Mouse (Mus musculus) limb, embryonic 14.5 days (tissue): ENCODE data around the gene Ankrd44. TPM values are rescaled to one million over a fixed set of nuclear protein-coding genes. Genes with fewer than 3 reads are reported as not detected.

Source experiments
- ATAC-seq: fragments of 200-750 bp; cut with Nextera tagmentation; 2 replicates; pipeline ENCODE4 v1.8.0; 2017; ENCODE audit warnings: low read depth, moderate number of reproducible peaks, moderate TSS enrichment; ENCODE audit not compliant: low FRiP score
- DNase-seq: peaks from one replicate; pipeline ENCODE4 v3.0.0-alpha.2; 2015; ENCODE audit warnings: low spot score
- H3K27ac ChIP-seq: fragments of 300-500 bp; sonication (generic); replicated peaks from 2 replicates; pipeline ENCODE4 v1.5.1; 2014; ENCODE audit warnings: low read depth, mild to moderate bottlenecking, low read length, moderate library complexity, mixed read lengths
- H3K27me3 ChIP-seq: fragments of 300-500 bp; sonication (generic); 2 replicates; pipeline ENCODE4 v1.6.1; 2014; ENCODE audit warnings: low read length, mixed read lengths; ENCODE audit not compliant: control insufficient read depth, insufficient read depth
- H3K36me3 ChIP-seq: fragments of 300-500 bp; sonication (generic); 2 replicates; pipeline ENCODE4 v1.6.1; 2014; ENCODE audit warnings: mild to moderate bottlenecking, low read length, moderate library complexity, mixed read lengths; ENCODE audit not compliant: control insufficient read depth, insufficient read depth
- H3K4me1 ChIP-seq: fragments of 300-500 bp; sonication (generic); 2 replicates; pipeline ENCODE4 v1.6.1; 2014; ENCODE audit warnings: antibody characterized with exemption, low read length, mixed read lengths; ENCODE audit not compliant: control insufficient read depth, insufficient read depth
- H3K4me2 ChIP-seq: fragments of 300-500 bp; sonication (generic); replicated peaks from 2 replicates; pipeline ENCODE4 v1.6.1; 2014; ENCODE audit warnings: low read depth, mild to moderate bottlenecking, low read length, moderate library complexity; ENCODE audit not compliant: severe bottlenecking
- H3K4me3 ChIP-seq: fragments of 300-500 bp; sonication (generic); replicated peaks from 2 replicates; pipeline ENCODE4 v1.5.1; 2014; ENCODE audit warnings: low read length
- H3K9ac ChIP-seq: fragments of 300-500 bp; sonication (generic); 2 replicates; pipeline ENCODE4 v1.6.1; 2014; ENCODE audit warnings: mild to moderate bottlenecking, low read depth, low read length, moderate library complexity; ENCODE audit not compliant: severe bottlenecking
- H3K9me3 ChIP-seq: fragments of 300-500 bp; sonication (generic); 2 replicates; pipeline ENCODE4 v1.6.1; 2016; ENCODE audit warnings: low read length; ENCODE audit not compliant: control insufficient read depth
- POLR2A ChIP-seq: fragments of 200-500 bp; IDR thresholded peaks from 2 replicates; pipeline ENCODE4 v1.8.0; 2012; ENCODE audit warnings: inconsistent platforms, mild to moderate bottlenecking, moderate library complexity, borderline replicate concordance; ENCODE audit not compliant: insufficient read depth, insufficient read length; ENCODE audit errors: extremely low read depth
- WGBS: fragments of 180-500 bp; shearing (Covaris S2); extraction: QIAGEN DNeasy Blood & Tissue Kit; methylation state at CpG from one replicate; pipeline ENCODE4 v1.1.7; 2014; 5-methylcytosine and 5-hydroxymethylcytosine counted together
- polyA plus RNA-seq, 2 experiments: library from polyadenylated mRNA; depleted of rRNA in 1 of 2; stranded (reverse) in 1 of 2; unstranded in 1 of 2; fragments of >200 nt; fragmentation: Nextera tagmentation in 1 of 2; extraction: Ambion mirVana in 1 of 2; gene quantifications; 2 replicates each; pipeline versions ENCODE4 v1.2.1 to v1.2.3; 2012 to 2014

The Ankrd44 gene
- polyA plus RNA-seq, 2 experiments = 23.5 to 38.8 TPM

DNA sequence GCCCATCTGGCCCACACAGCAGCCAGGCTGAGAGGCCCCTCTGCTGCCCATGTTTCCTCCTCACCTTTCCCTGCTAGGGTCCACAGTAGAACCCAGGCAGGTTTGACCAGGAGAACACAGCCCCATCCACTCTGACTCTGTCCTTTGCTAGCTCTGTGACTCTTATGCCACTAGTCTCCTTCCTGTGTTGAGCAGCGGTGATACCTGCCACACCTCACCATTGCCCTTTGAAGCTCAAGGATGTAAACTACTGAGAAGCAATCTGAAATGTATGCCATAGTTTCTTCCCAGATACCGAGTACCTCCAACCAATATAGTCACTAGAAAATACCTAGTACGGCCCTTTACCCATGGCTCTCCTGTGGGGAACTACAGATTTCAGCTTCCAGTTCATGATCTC is 60.1 kb downstream of the Ankrd44 start:
- no peak overlapping the region for H3K4me3 ChIP-seq
- no peak overlapping the region for H3K27ac ChIP-seq
- no peak for TF ChIP-seq POLR2A
- no peak overlapping the region for H3K4me2 ChIP-seq
- no peaks in the 10 kb centered on the region for H3K9me3 ChIP-seq
- H3K9ac ChIP-seq = no peak overlapping the region
- H3K27me3 ChIP-seq = no peaks in the 10 kb centered on the region
- no peaks in the 10 kb centered on the region for H3K36me3 ChIP-seq
- WGBS = 72% methylated on average over 3 of the region's 3 CpGs
- peaks cover 31% of the 10 kb centered on the region for H3K4me1 ChIP-seq
- no peak for DNase-seq
- no peak for ATAC-seq

DNA sequence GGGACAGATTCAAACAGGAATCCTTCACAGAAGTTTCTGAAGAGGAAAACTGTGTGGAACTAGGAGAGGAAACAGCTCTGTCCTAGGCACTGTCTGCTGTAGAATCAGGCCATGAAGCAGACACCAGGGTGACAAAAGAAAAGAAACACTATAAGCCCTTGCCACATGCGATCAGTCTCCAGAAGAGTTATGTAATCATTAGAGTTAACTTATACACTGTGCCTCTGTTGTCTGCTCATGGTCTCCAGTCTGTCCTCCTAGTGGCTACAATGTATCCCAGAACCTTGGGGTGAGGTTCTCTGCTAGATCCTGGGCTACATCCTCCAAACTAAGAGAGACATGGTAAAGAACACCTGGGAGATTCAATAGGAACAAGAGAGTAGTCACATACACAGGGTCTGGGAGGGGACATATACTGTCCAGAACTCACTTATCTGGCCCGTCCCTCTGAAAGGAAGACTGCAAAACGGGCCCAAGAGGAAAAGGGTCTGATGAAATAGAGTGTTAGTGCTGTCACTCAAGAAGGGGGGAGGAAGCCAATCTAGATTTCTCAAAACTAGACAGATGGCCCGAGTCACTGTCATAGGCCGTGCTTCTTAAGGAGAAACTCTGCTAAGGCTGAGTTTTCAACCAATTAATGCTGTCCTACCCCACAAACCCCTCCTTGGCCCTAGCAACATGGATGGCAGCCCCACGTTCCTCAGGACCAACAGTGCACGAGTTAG is 61.1 kb downstream of the Ankrd44 start:
- DNase-seq = no peak
- Histone ChIP-seq H3K4me3 (no peak overlapping the region), H3K27me3 (no peaks in the 10 kb centered on the region), H3K27ac (0 out of 2 replicates have a peak overlapping the region, but pooled peaks have one; percentile 19), H3K36me3 (no peaks in the 10 kb centered on the region), H3K4me1 (peaks cover 31% of the 10 kb centered on the region), H3K9me3 (no peaks in the 10 kb centered on the region), H3K4me2 (no peak overlapping the region), H3K9ac (no peak overlapping the region)
- TF ChIP-seq POLR2A = no peak
- 90% methylated on average over 7 of the region's 7 CpGs for WGBS
- ATAC-seq = no peak

DNA sequence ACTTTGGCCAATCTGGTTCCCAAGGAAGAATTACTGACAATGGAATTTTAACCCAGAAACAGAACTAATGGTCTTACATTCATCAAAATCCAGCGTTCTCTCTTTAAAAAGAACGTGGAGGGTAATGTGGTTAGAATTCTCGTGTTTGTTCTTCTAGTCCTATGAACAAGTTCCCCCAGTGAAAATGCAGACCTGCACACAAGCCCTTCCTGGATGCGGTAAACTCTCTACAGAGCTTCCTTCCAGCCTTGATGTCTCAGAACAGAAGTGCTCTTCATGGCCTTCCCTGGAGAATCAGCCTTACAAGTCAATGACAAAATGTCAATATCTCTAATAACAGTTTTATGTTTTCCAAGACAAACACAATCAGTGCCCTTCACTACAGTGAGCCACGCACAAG is 65.8 kb downstream of the Ankrd44 start:
- no peak overlapping the region for H3K9ac ChIP-seq
- no peaks in the 10 kb centered on the region for H3K36me3 ChIP-seq
- 70% methylated on average over 5 of the region's 5 CpGs for WGBS
- H3K4me2 ChIP-seq = no peak overlapping the region
- no peaks in the 10 kb centered on the region for H3K9me3 ChIP-seq
- no peak for TF ChIP-seq POLR2A
- H3K27ac ChIP-seq = no peak overlapping the region
- no peak for DNase-seq
- H3K4me1 ChIP-seq = peaks cover 13% of the 10 kb centered on the region; the same call in 1 of the 2 replicates
- H3K4me3 ChIP-seq = no peak overlapping the region
- no peaks in the 10 kb centered on the region for H3K27me3 ChIP-seq
- ATAC-seq = no peak

DNA sequence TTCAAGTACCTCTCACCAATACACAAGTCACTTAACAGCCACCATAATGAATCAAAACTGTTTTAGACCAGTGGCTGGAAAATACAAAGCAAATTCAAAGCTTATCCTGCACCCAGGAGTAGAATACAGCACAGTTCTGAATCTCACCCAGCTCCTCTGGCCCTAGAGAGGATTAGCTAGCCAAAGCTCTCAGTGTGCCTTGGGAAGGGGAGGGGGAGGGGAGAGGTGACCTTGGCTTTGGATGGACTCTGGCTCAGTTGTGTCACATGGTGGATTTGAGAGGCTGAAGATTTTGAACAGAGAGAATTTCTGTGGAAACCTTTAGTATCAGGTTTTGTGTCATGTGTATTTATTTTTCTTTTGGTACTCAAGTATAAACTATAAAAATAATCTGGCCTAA is 66.3 kb downstream of the Ankrd44 start:
- ATAC-seq (no peak), DNase-seq (no peak)
- no peak overlapping the region for H3K4me2 ChIP-seq
- H3K4me1 ChIP-seq = peaks cover 8% of the 10 kb centered on the region; the same call in 1 of the 2 replicates
- H3K27me3 ChIP-seq = no peaks in the 10 kb centered on the region
- H3K9me3 ChIP-seq = no peaks in the 10 kb centered on the region
- H3K9ac ChIP-seq = no peak overlapping the region
- H3K27ac ChIP-seq = no peak overlapping the region
- H3K4me3 ChIP-seq = no peak overlapping the region
- no peak for TF ChIP-seq POLR2A
- H3K36me3 ChIP-seq = no peaks in the 10 kb centered on the region

DNA sequence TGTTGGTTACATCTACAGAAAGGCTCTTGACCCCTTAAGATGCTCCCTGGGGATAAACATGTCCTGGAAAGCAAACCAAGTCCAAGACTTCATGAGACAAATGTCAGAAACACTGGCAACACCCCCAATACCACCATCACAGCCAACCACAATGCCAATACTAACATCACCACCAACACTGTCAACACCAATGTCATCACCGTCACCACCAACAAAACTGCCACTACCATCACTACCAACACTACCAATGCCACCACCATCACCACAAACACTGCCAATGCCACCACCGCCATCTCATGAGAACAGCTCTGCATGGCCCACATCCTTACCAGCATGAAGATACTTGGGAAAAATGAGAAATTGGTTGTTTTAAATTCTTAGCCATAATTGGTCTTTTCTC is 67.3 kb downstream of the Ankrd44 start:
- Histone ChIP-seq H3K4me2 (no peak overlapping the region), H3K9me3 (no peaks in the 10 kb centered on the region), H3K4me1 (no peaks in the 10 kb centered on the region), H3K9ac (no peak overlapping the region), H3K36me3 (no peaks in the 10 kb centered on the region), H3K4me3 (no peak overlapping the region), H3K27me3 (no peaks in the 10 kb centered on the region), H3K27ac (no peak overlapping the region)
- no peak for ATAC-seq
- TF ChIP-seq POLR2A = no peak
- no peak for DNase-seq
- 90% methylated on average over 2 of the region's 2 CpGs for WGBS

DNA sequence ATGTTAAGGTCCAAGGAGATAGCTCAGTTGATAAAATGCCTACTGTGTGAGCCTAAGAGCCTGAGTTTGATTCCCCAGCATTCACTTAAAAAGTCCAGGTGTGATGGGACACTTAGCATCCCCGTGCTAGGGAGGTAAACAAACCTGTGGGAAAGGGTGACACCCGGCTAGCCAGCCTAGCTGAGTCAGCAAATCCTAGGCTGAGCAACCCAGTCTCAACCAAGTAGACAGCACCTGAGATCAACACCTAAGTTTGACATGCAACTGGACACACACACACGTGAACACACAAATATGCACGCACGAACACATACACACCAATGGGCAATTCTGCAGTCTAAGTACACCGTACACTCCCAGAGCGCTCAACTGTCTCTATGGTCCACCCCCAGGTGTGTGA is 69.7 kb downstream of the Ankrd44 start:
- no peak overlapping the region for H3K27ac ChIP-seq
- TF ChIP-seq POLR2A = no peak
- no peak for ATAC-seq

More for the DNA sequence above, 69.7 kb downstream of the Ankrd44 start:
- no peaks in the 10 kb centered on the region for H3K27me3 ChIP-seq
- no peaks in the 10 kb centered on the region for H3K9me3 ChIP-seq
- no peak overlapping the region for H3K4me2 ChIP-seq
- H3K36me3 ChIP-seq = no peaks in the 10 kb centered on the region
- no peak overlapping the region for H3K4me3 ChIP-seq
- 92% methylated on average over 7 of the region's 7 CpGs for WGBS
- H3K9ac ChIP-seq = no peak overlapping the region
- DNase-seq = no peak
- H3K4me1 ChIP-seq = peaks cover 6% of the 10 kb centered on the region
